Mouse (Mus musculus): ENCODE measurements at regions not wholly inside any gene's neighbourhood (a gene's known extent, or its start where the extent isn't known, plus 50 kb on each side); places are given as distances from the start of the nearest gene placed in this dataset.
"Not testable (repeated sequence)": the region's sequence is repeated elsewhere in the genome, so short reads cannot be mapped to it uniquely, and the experiment has no call there.

DNA sequence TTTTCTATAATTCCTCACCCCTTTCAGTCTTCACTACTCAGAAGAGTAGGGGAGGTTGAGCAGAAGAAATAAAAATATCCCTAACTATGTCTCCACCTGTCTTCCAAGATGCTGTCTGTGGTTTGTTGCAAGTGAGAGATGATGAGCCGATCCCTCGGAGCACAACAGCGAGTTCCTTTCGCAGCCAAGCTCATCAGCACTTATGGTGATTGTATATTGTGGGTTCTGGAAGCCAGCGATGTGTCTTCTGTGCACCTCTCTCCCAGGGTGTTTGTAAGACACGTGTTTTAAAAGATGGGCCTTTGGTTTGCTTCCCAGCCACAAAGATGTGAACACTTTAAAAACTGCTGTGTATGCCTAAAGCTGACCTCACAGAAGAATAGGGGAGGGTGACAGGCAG, 309.0 kb downstream of the Abcc12 start:
- no peak for ATAC-seq (ENCODE audit: borderline replicate concordance, extremely low read depth, low FRiP score, low TSS enrichment)
- Histone ChIP-seq H3K4me2 (no peak overlapping the region), H3K4me1 (no peaks in the 10 kb centered on the region), H3K27ac (no peak overlapping the region), H3K9ac (no peak overlapping the region), H3K36me3 (no peaks in the 10 kb centered on the region), H3K9me3 (no peaks in the 10 kb centered on the region), H3K27me3 (no peaks in the 10 kb centered on the region), H3K4me3 (no peak overlapping the region)
- 75% methylated on average over 6 of the region's 6 CpGs for WGBS

DNA sequence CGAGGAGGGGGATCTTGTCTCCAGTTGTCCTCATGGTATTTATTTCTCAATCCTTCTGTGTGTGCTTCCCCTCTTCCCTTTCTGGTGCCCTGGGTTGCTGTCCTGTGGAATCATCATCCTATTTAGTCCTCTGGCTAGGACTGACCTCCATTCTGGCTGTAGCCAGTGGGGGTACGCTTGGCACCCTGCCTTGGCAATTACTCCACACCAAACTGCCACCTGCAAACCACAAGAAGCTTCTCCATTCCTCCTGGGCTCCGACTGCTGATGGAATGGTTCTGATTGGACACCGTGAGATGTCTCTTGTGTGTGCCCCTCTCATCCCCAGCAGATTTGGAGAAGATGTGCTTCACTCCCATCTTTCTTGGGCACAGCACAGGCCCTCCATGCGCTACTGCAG, 322.5 kb downstream of the Abcc12 start:
- no peaks in the 10 kb centered on the region for H3K36me3 ChIP-seq
- ATAC-seq (ENCODE audit: borderline replicate concordance, extremely low read depth, low FRiP score, low TSS enrichment): no peak
- no peaks in the 10 kb centered on the region for H3K9me3 ChIP-seq
- no peak overlapping the region for H3K4me2 ChIP-seq
- no peak overlapping the region for H3K27ac ChIP-seq
- no peak overlapping the region for H3K9ac ChIP-seq
- H3K4me3 ChIP-seq: no peak overlapping the region
- WGBS: 73% methylated on average over 5 of the region's 5 CpGs
- no peaks in the 10 kb centered on the region for H3K27me3 ChIP-seq
- H3K4me1 ChIP-seq: no peaks in the 10 kb centered on the region

DNA sequence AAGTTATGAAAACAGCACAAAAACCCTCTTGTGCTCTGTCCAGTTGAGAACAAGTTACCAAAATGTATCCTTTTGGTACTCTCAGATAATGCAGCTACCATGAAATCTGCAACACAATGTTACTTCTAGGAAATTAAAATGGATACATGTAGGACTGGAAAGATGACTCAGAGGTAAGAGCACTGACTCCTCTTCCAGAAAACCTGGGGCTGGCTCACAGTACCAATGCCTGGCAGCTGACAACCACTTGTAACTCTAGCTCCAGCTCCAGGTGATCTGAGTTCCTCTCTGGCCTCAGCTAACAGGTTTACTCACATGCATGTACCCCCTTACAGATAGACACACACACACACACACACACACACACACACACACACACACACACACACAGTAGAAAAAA, 325.1 kb downstream of the Abcc12 start:
- Histone ChIP-seq H3K27me3 (no peaks in the 10 kb centered on the region), H3K9ac (no peak overlapping the region), H3K4me1 (no peaks in the 10 kb centered on the region), H3K4me3 (no peak overlapping the region), H3K27ac (no peak overlapping the region), H3K4me2 (no peak overlapping the region), H3K36me3 (no peaks in the 10 kb centered on the region), H3K9me3 (no peaks in the 10 kb centered on the region)
- ATAC-seq (ENCODE audit: borderline replicate concordance, extremely low read depth, low FRiP score, low TSS enrichment): no peak

DNA sequence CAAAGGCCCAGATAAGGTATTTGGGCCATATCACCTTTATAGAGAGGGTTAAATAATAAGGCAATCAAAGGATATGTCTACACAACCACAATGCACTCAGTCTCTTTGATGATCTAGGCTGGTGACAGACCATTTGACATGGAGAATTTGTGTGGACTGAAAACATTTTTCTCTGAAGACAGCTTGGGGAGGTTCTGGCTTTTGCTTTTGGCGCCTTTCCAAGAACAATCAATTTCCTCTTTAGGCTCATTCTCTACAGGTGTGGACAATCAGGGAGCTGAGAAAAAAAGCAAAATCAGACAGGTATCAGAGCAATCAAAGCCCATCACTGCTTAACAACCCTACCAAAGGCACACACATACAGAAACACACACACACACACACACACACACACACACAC, 325.8 kb downstream of the Abcc12 start:
- WGBS: 59% methylated on average over 1 of the region's 1 CpGs
- Histone ChIP-seq H3K4me3 (no peak overlapping the region), H3K9ac (no peak overlapping the region), H3K4me2 (no peak overlapping the region), H3K27ac (no peak overlapping the region), H3K36me3 (no peaks in the 10 kb centered on the region), H3K4me1 (no peaks in the 10 kb centered on the region), H3K9me3 (no peaks in the 10 kb centered on the region), H3K27me3 (no peaks in the 10 kb centered on the region)
- ATAC-seq (ENCODE audit: borderline replicate concordance, extremely low read depth, low FRiP score, low TSS enrichment): no peak

- Histone ChIP-seq H3K27me3 (no peaks in the 10 kb centered on the region), H3K4me2 (no peak overlapping the region), H3K36me3 (no peaks in the 10 kb centered on the region), H3K4me1 (no peaks in the 10 kb centered on the region), H3K4me3 (no peak overlapping the region), H3K9ac (no peak overlapping the region), H3K9me3 (no peaks in the 10 kb centered on the region), H3K27ac (no peak overlapping the region)
- no peak for ATAC-seq (ENCODE audit: borderline replicate concordance, extremely low read depth, low FRiP score, low TSS enrichment)
- WGBS: 54% methylated on average over 4 of the region's 4 CpGs
These were observed 327.7 kb downstream of the Abcc12 start for GRCm38 (mm10) chr8:86252696-86253355.

DNA sequence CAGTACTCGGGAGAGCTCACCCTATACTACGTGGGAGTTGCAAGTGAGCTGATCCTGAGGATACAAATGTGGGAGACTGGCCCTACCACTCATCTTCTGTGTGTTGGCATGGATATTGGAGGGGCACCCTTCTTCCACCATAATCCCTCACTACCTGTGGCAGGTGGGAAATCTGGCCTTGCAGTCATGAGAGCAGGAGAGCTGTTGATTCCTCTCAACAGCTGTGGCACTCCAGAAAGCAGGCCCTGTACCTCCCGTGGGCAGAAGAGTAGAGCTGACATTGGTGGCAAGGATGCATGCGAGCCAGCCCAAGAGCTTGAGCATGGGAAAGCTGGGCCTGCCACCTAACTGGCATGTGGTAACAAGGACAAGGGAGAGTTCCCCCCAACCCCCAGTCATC, 345.8 kb downstream of the Abcc12 start:
- WGBS: 79% methylated on average over 4 of the region's 4 CpGs
- H3K9ac ChIP-seq: no peak overlapping the region
- H3K27ac ChIP-seq: no peak overlapping the region
- ATAC-seq (ENCODE audit: borderline replicate concordance, extremely low read depth, low FRiP score, low TSS enrichment): no peak
- no peak overlapping the region for H3K4me3 ChIP-seq
- no peaks in the 10 kb centered on the region for H3K27me3 ChIP-seq
- H3K4me2 ChIP-seq: no peak overlapping the region
- no peaks in the 10 kb centered on the region for H3K9me3 ChIP-seq
- no peaks in the 10 kb centered on the region for H3K4me1 ChIP-seq
- no peaks in the 10 kb centered on the region for H3K36me3 ChIP-seq

DNA sequence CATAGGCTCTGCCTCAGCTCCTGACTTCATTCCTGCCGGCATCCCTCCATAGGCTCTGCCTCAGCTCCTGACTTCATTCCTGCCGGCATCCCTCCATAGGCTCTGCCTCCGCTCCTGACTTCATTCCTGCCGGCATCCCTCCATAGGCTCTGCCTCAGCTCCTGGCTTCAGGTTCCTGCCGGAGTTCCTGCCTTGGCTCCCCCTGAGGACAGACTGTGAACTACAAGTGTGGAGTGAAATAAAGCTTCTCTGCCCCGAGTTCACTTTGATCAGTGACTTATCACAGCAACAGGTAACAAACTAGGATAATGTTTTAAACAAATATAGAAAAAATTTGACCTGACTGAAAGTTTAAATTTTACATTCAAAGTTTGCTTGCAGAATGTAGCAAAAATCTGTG, 348.5 kb downstream of the Abcc12 start:
- 71% methylated on average over 6 of the region's 6 CpGs for WGBS
- not testable (repeated sequence) for H3K27ac ChIP-seq; H3K4me2 ChIP-seq; ATAC-seq (ENCODE audit: borderline replicate concordance, extremely low read depth, low FRiP score, low TSS enrichment); H3K4me3 ChIP-seq; H3K9ac ChIP-seq; H3K9me3 ChIP-seq; H3K4me1 ChIP-seq; H3K36me3 ChIP-seq; H3K27me3 ChIP-seq

DNA sequence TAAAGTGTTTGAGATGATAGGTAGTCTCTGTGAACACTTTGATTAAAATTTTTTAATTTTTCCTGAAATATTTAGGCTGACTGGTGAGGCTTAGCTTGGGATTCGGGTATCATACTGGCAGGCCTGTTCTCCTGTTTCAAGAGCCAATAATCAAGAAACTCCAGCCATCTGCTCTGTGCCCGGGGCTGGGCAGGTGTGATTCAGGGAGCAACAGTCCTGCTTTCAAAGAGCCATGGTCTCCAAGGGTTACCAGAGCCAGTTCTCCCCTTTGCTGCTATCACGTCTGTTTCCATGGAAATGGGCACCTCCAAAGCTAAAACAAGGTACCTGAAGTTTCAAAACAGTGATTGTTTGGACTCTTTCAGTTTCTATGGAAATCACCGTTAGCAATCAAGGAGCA, 355.6 kb downstream of the Abcc12 start:
- Histone ChIP-seq H3K36me3 (no peaks in the 10 kb centered on the region), H3K4me3 (no peak overlapping the region), H3K9ac (no peak overlapping the region), H3K27ac (no peak overlapping the region), H3K9me3 (no peaks in the 10 kb centered on the region), H3K4me1 (no peaks in the 10 kb centered on the region), H3K27me3 (no peaks in the 10 kb centered on the region), H3K4me2 (no peak overlapping the region)
- no peak for ATAC-seq (ENCODE audit: borderline replicate concordance, extremely low read depth, low FRiP score, low TSS enrichment)
- WGBS: 63% methylated on average over 4 of the region's 4 CpGs

DNA sequence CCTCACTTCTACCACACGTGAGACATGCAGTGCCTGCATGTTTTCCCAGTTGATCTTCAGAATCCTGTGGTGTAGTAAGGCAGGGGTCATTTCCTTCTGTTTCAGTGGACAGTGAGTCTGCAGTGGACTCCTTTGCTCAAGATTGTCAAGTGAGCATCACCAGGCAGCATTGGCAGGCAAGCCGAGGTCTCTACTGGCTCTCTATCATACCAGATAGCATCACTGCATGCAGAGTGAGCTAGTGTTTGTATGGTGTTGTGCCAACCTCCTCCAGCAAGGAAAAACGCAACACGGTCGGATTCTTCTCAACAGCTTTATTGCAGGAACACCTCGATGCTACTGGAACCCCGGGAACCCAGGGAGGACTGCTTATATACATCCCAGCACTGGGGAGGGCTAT, 357.8 kb downstream of the Abcc12 start:
- no peak overlapping the region for H3K9ac ChIP-seq
- no peak overlapping the region for H3K4me3 ChIP-seq
- no peaks in the 10 kb centered on the region for H3K36me3 ChIP-seq
- no peaks in the 10 kb centered on the region for H3K4me1 ChIP-seq
- ATAC-seq (ENCODE audit: borderline replicate concordance, extremely low read depth, low FRiP score, low TSS enrichment): no peak
- 86% methylated on average over 7 of the region's 7 CpGs for WGBS
- no peaks in the 10 kb centered on the region for H3K9me3 ChIP-seq
- no peak overlapping the region for H3K27ac ChIP-seq
- no peak overlapping the region for H3K4me2 ChIP-seq
- no peaks in the 10 kb centered on the region for H3K27me3 ChIP-seq

- no peak for ATAC-seq (ENCODE audit: borderline replicate concordance, extremely low read depth, low FRiP score, low TSS enrichment)
- 93% methylated on average over 4 of the region's 4 CpGs for WGBS
- Histone ChIP-seq H3K4me3 (no peak overlapping the region), H3K36me3 (no peaks in the 10 kb centered on the region), H3K9ac (no peak overlapping the region), H3K27me3 (no peaks in the 10 kb centered on the region), H3K4me2 (no peak overlapping the region), H3K27ac (no peak overlapping the region), H3K9me3 (no peaks in the 10 kb centered on the region), H3K4me1 (no peaks in the 10 kb centered on the region)
These were observed 358.3 kb downstream of the Abcc12 start for GRCm38 (mm10) chr8:86222228-86222627.

DNA sequence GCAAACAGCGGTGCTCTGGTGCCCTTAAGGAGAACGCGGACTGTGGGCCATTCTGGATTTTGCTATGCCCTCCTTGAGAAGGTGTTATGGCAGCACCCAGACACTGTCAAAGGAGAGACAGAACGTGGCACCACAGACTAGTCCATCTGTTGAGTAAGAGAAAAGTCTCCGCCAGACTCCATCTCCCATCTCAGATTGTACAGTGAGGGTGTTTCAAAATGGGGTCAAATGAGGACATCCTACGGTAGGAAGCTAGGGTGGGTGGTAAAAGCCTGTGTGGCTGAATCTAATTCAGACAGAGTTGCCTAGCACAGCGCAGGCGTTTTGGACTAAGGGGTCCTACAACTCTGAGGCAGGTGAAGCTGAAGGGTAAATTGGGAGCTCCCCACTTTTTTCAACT, 366.1 kb downstream of the Abcc12 start:
- H3K36me3 ChIP-seq: no peaks in the 10 kb centered on the region
- no peaks in the 10 kb centered on the region for H3K27me3 ChIP-seq
- H3K27ac ChIP-seq: no peak overlapping the region
- WGBS: 88% methylated on average over 8 of the region's 8 CpGs
- no peak for ATAC-seq (ENCODE audit: borderline replicate concordance, extremely low read depth, low FRiP score, low TSS enrichment)
- no peak overlapping the region for H3K4me2 ChIP-seq
- no peaks in the 10 kb centered on the region for H3K4me1 ChIP-seq
- no peaks in the 10 kb centered on the region for H3K9me3 ChIP-seq
- no peak overlapping the region for H3K9ac ChIP-seq
- H3K4me3 ChIP-seq: no peak overlapping the region

- no peaks in the 10 kb centered on the region for H3K27me3 ChIP-seq
- no peaks in the 10 kb centered on the region for H3K9me3 ChIP-seq
- no peak overlapping the region for H3K4me3 ChIP-seq
- H3K36me3 ChIP-seq: no peaks in the 10 kb centered on the region
- H3K4me2 ChIP-seq: no peak overlapping the region
- no peaks in the 10 kb centered on the region for H3K4me1 ChIP-seq
- 88% methylated on average over 2 of the region's 2 CpGs for WGBS
- no peak for ATAC-seq (ENCODE audit: borderline replicate concordance, extremely low read depth, low FRiP score, low TSS enrichment)
- no peak overlapping the region for H3K27ac ChIP-seq
- no peak overlapping the region for H3K9ac ChIP-seq
These were observed 368.0 kb downstream of the Abcc12 start for GRCm38 (mm10) chr8:86212461-86212860.

- WGBS: 38% methylated on average over 5 of the region's 5 CpGs
- no peak overlapping the region for H3K4me3 ChIP-seq
- ATAC-seq (ENCODE audit: borderline replicate concordance, extremely low read depth, low FRiP score, low TSS enrichment): no peak
These were observed 368.1 kb downstream of the Phkb start for GRCm38 (mm10) chr8:86208812-86209262.

More at GRCm38 (mm10) chr8:86208812-86209262, 368.1 kb downstream of the Phkb start:
- Histone ChIP-seq H3K4me1 (no peaks in the 10 kb centered on the region), H3K4me2 (no peak overlapping the region), H3K9ac (no peak overlapping the region), H3K27ac (no peak overlapping the region), H3K36me3 (no peaks in the 10 kb centered on the region), H3K27me3 (no peaks in the 10 kb centered on the region), H3K9me3 (no peaks in the 10 kb centered on the region)

Data from lung, embryonic 15.5 days (tissue).